Mouse (Mus musculus): ENCODE measurements around the gene Foxf1. TPM values are rescaled to one million over a fixed set of nuclear protein-coding genes. Genes with fewer than 3 reads are reported as not detected.

The Foxf1 gene
- polyA plus RNA-seq, 1 experiment from 2014 or later = 0.87 TPM

GRCm38 (mm10) chr8:121083936-121084209 is 313 bp upstream of the Foxf1 start:
- ATAC-seq (replicated peaks) = no peak
- peaks cover 98% of the 10 kb centered on the region for H3K27me3 ChIP-seq
- H3K36me3 ChIP-seq = no peaks in the 10 kb centered on the region
- WGBS = 0% methylated on average over 21 of the region's 27 CpGs
- H3K4me2 ChIP-seq (replicated peaks) = peak overlapping the region; percentile 65
- H3K9me3 ChIP-seq = no peaks in the 10 kb centered on the region
- no peak overlapping the region for H3K27ac ChIP-seq (replicated peaks)
- H3K4me3 ChIP-seq = peak overlapping the region; percentile 41
- peaks cover 29% of the 10 kb centered on the region for H3K4me1 ChIP-seq
- peak overlapping the region; percentile 22; the same call in 1 of the 2 replicates for H3K9ac ChIP-seq (replicated peaks)

GRCm38 (mm10) chr8:121085011-121085410 is 825 bp downstream of the Foxf1 start:
- no peak for ATAC-seq (replicated peaks)
- Histone ChIP-seq H3K27ac (replicated peaks) (no peak overlapping the region), H3K4me3 (peak overlapping the region; percentile 41; the same call in 1 of the 2 replicates), H3K9me3 (no peaks in the 10 kb centered on the region), H3K36me3 (no peaks in the 10 kb centered on the region), H3K27me3 (peaks cover 98% of the 10 kb centered on the region), H3K9ac (replicated peaks) (no peak overlapping the region), H3K4me2 (replicated peaks) (peak overlapping the region; percentile 65), H3K4me1 (peaks cover 29% of the 10 kb centered on the region)
- WGBS = 1% methylated on average over 30 of the region's 30 CpGs

GRCm38 (mm10) chr8:121085561-121085960 is 1.4 kb downstream of the Foxf1 start:
- Histone ChIP-seq H3K4me3 (no peak overlapping the region), H3K4me2 (replicated peaks) (no peak overlapping the region), H3K27ac (replicated peaks) (no peak overlapping the region), H3K9me3 (no peaks in the 10 kb centered on the region), H3K36me3 (no peaks in the 10 kb centered on the region), H3K9ac (replicated peaks) (no peak overlapping the region), H3K4me1 (peaks cover 29% of the 10 kb centered on the region), H3K27me3 (peaks cover 98% of the 10 kb centered on the region)
- no peak for ATAC-seq (replicated peaks)
- 20% methylated on average over 3 of the region's 3 CpGs for WGBS

DNA sequence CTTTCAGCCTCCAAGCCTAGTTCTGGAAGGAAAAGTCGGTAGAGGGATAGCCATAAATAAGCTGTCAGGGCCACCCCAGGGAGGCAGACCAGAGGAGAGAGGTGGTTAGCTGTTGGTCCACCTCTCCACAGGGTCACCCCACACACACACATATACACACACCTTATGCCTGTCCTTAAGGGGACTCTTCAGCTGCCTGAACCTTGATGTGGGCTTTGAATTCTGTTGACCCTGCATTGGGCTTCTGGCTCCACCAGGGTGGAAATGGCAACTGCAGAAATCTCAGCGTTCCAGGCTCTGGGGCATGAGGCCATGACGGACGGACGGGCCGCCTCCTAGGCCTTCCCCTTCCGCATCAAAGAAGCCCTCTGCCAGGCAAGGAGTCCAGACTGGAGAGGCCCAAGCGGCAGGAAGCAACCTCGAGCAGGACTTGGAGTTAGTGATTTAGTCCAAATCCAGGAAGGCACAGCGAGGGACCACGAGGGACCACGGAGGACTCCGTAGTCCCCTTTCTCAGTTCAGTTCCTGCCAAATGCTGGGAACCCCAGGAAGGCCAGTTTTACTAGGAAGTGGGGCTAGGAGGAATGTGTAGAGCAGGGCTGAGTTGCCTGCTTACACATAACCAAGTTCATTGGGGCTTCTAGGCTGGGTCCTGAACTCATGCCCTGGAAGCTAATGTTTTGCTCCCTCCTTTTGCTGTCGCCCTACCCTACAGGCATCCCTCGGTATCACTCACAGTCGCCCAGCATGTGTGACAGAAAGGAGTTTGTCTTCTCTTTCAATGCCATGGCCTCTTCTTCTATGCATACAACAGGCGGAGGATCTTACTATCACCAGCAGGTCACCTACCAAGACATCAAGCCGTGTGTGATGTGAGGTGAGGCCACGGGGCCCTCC is 2.1 kb downstream of the Foxf1 start:
- Histone ChIP-seq H3K27ac (replicated peaks) (no peak overlapping the region), H3K9me3 (no peaks in the 10 kb centered on the region), H3K9ac (replicated peaks) (no peak overlapping the region), H3K4me1 (peaks cover 29% of the 10 kb centered on the region), H3K27me3 (peaks cover 98% of the 10 kb centered on the region), H3K36me3 (no peaks in the 10 kb centered on the region), H3K4me2 (replicated peaks) (no peak overlapping the region), H3K4me3 (no peak overlapping the region)
- no peak for ATAC-seq (replicated peaks)
- 7% methylated on average over 19 of the region's 19 CpGs for WGBS

DNA sequence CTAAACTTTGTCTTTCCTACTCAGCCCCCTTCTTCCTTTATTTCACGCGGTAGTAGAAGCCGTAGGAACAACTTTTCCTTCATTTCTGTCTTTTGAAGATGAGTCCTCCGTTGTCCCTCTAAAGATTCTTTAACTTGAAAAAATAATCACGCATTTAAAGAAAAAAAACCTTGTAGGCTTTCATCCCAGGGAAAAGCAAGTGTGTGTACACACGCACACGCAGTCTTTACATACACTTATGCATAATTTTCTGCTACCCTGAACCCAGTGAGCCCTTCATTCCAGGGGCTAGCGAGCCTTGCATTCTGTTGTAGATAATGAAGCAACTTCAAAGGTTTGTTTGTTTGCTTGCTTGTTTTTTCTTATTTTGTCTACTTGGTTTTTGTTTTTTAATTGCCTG is 4.1 kb downstream of the Foxf1 start:
- peaks cover 20% of the 10 kb centered on the region for H3K4me1 ChIP-seq
- no peak for ATAC-seq (replicated peaks)

GRCm38 (mm10) chr8:121088871-121089630 is 4.9 kb downstream of the Foxf1 start:
- 2% methylated on average over 40 of the region's 40 CpGs for WGBS
- Histone ChIP-seq H3K4me3 (no peak overlapping the region), H3K9ac (replicated peaks) (no peak overlapping the region), H3K36me3 (no peaks in the 10 kb centered on the region), H3K4me1 (peaks cover 13% of the 10 kb centered on the region), H3K4me2 (replicated peaks) (no peak overlapping the region), H3K27ac (replicated peaks) (no peak overlapping the region), H3K9me3 (no peaks in the 10 kb centered on the region), H3K27me3 (peaks cover 97% of the 10 kb centered on the region)
- ATAC-seq (replicated peaks) = no peak

More for the DNA sequence above, 4.1 kb downstream of the Foxf1 start:
- Histone ChIP-seq H3K4me2 (replicated peaks) (no peak overlapping the region), H3K9ac (replicated peaks) (no peak overlapping the region), H3K9me3 (no peaks in the 10 kb centered on the region), H3K27ac (replicated peaks) (no peak overlapping the region), H3K27me3 (peaks cover 98% of the 10 kb centered on the region), H3K4me3 (no peak overlapping the region), H3K36me3 (no peaks in the 10 kb centered on the region)
- WGBS = 1% methylated on average over 8 of the region's 8 CpGs

DNA sequence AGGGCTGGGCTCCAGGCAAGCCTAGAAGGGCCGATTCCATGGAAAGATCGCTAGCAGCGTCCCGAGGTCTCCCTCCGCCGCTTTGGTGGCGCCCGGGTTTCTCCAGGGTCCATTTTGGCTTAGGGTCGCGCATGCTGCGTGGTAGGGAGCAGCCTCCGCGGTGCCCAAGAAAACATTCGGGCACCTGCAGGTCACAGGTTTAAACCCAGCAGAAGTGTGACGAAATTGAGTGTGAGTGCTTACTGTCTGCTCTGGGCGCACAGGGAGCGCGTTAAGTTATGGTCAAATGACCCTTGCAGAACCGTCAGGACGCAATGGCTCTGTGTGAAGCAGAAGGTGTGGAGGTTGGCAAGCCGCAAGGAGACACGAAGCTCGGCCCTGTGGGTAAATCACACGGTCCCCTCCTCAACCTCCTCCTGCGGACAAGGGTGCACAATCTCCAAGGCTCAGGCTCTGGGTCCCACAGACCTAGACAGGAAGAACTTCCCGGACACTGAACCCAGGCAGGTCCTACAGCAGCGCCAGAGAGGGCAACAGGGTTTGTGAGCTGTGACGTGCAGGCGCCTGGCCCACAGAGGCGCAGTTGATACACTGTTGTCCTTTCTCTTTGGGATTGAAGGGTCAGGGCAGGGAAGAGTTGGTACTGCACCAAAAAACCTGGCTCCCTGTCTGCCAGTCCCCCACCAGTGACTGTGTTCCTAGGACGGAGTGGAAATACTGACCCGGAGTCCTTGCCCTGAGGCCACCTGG is 5.6 kb downstream of the Foxf1 start:
- Histone ChIP-seq H3K9me3 (no peaks in the 10 kb centered on the region), H3K4me1 (peaks cover 5% of the 10 kb centered on the region), H3K36me3 (no peaks in the 10 kb centered on the region), H3K9ac (replicated peaks) (no peak overlapping the region), H3K27me3 (peaks cover 90% of the 10 kb centered on the region), H3K27ac (replicated peaks) (no peak overlapping the region), H3K4me2 (replicated peaks) (no peak overlapping the region), H3K4me3 (no peak overlapping the region)
- ATAC-seq (replicated peaks) = no peak
- WGBS = 1% methylated on average over 32 of the region's 32 CpGs

- Histone ChIP-seq H3K4me3 (no peak overlapping the region), H3K36me3 (no peaks in the 10 kb centered on the region), H3K9me3 (no peaks in the 10 kb centered on the region), H3K27ac (replicated peaks) (no peak overlapping the region), H3K27me3 (peaks cover 80% of the 10 kb centered on the region), H3K9ac (replicated peaks) (no peak overlapping the region), H3K4me1 (no peaks in the 10 kb centered on the region), H3K4me2 (replicated peaks) (no peak overlapping the region)
- WGBS = 0% methylated on average over 1 of the region's 1 CpGs
- no peak for ATAC-seq (replicated peaks)
Measured at GRCm38 (mm10) chr8:121090716-121091115, 6.5 kb downstream of the Foxf1 start.

GRCm38 (mm10) chr8:121092141-121092540 is 8.0 kb downstream of the Foxf1 start:
- Histone ChIP-seq H3K9ac (replicated peaks) (no peak overlapping the region), H3K4me1 (no peaks in the 10 kb centered on the region), H3K4me2 (replicated peaks) (no peak overlapping the region), H3K9me3 (no peaks in the 10 kb centered on the region), H3K4me3 (no peak overlapping the region), H3K27me3 (peaks cover 66% of the 10 kb centered on the region), H3K27ac (replicated peaks) (no peak overlapping the region), H3K36me3 (peaks cover 2% of the 10 kb centered on the region; the same call in 1 of the 2 replicates)
- WGBS = 30% methylated on average over 6 of the region's 6 CpGs
- peak; percentile 44; the same call in 1 of the 2 replicates for ATAC-seq (replicated peaks)

- H3K27me3 ChIP-seq = peaks cover 61% of the 10 kb centered on the region
- peak; percentile 54 for ATAC-seq (replicated peaks)
- no peak overlapping the region for H3K4me3 ChIP-seq
- peaks cover 7% of the 10 kb centered on the region; the same call in 1 of the 2 replicates for H3K36me3 ChIP-seq
- no peak overlapping the region for H3K27ac ChIP-seq (replicated peaks)
- H3K9ac ChIP-seq (replicated peaks) = no peak overlapping the region
- H3K4me2 ChIP-seq (replicated peaks) = no peak overlapping the region
- no peaks in the 10 kb centered on the region for H3K9me3 ChIP-seq
- no peaks in the 10 kb centered on the region for H3K4me1 ChIP-seq
- WGBS = 3% methylated on average over 16 of the region's 16 CpGs
Measured at GRCm38 (mm10) chr8:121092627-121093026, 8.4 kb downstream of the Foxf1 start.

- Histone ChIP-seq H3K9me3 (no peaks in the 10 kb centered on the region), H3K4me3 (no peak overlapping the region), H3K36me3 (peaks cover 15% of the 10 kb centered on the region), H3K27ac (replicated peaks) (no peak overlapping the region), H3K4me2 (replicated peaks) (no peak overlapping the region), H3K4me1 (no peaks in the 10 kb centered on the region), H3K27me3 (peaks cover 53% of the 10 kb centered on the region), H3K9ac (replicated peaks) (no peak overlapping the region)
- no peak for ATAC-seq (replicated peaks)
- 68% methylated on average over 6 of the region's 6 CpGs for WGBS
Measured at GRCm38 (mm10) chr8:121093496-121093895, 9.3 kb downstream of the Foxf1 start.

Measured in forebrain, embryonic 15.5 days (tissue).